Mouse (Mus musculus): ENCODE measurements around the gene Rusc2. TPM values are rescaled to one million over a fixed set of nuclear protein-coding genes. Genes with fewer than 3 reads are reported as not detected.

Gene Rusc2
- polyA plus RNA-seq, 1 experiment from 2014 or later: 1.4 TPM

- no peak overlapping the region for H3K4me2 ChIP-seq
- no peak overlapping the region for H3K9ac ChIP-seq (ENCODE audit: low read depth, low read length)
- H3K4me3 ChIP-seq (ENCODE audit: low read depth, low read length): no peak overlapping the region
- DNase-seq (ENCODE audit: low spot score) (no peak), ATAC-seq (replicated peaks; ENCODE audit: low FRiP score) (no peak)
- WGBS: 92% methylated on average over 22 of the region's 22 CpGs
- H3K4me1 ChIP-seq (replicated peaks; ENCODE audit: control insufficient read depth, insufficient read depth, low read length): peaks cover 2% of the 10 kb centered on the region; the same call in 1 of the 2 replicates
- no peaks in the 10 kb centered on the region for H3K9me3 ChIP-seq (ENCODE audit: control insufficient read depth, low read length)
- H3K36me3 ChIP-seq (ENCODE audit: control insufficient read depth, insufficient read depth, low read length): no peaks in the 10 kb centered on the region; the same call in 1 of the 2 replicates
- H3K27me3 ChIP-seq (replicated peaks; ENCODE audit: control insufficient read depth, insufficient read depth, low read length): no peaks in the 10 kb centered on the region
- H3K27ac ChIP-seq (ENCODE audit: low read depth, low read length): no peak overlapping the region
These were observed 34.3 kb downstream of the Rusc2 start for GRCm38 (mm10) chr4:43416071-43416490.

- DNase-seq (ENCODE audit: low spot score) (no peak), ATAC-seq (replicated peaks; ENCODE audit: low FRiP score) (peak; percentile 58)
- Histone ChIP-seq H3K27ac (ENCODE audit: low read depth, low read length) (peak overlapping the region; percentile 33; the same call in 1 of the 2 replicates), H3K4me1 (replicated peaks; ENCODE audit: control insufficient read depth, insufficient read depth, low read length) (peaks cover 2% of the 10 kb centered on the region; the same call in 1 of the 2 replicates), H3K9me3 (ENCODE audit: control insufficient read depth, low read length) (no peaks in the 10 kb centered on the region), H3K27me3 (replicated peaks; ENCODE audit: control insufficient read depth, insufficient read depth, low read length) (no peaks in the 10 kb centered on the region; the same call in 1 of the 2 replicates), H3K36me3 (ENCODE audit: control insufficient read depth, insufficient read depth, low read length) (peaks cover 4% of the 10 kb centered on the region; the same call in 1 of the 2 replicates), H3K4me2 (no peak overlapping the region), H3K9ac (ENCODE audit: low read depth, low read length) (no peak overlapping the region), H3K4me3 (ENCODE audit: low read depth, low read length) (no peak overlapping the region)
- whole genome bisulfite sequencing: 57% methylated on average over 16 of the region's 16 CpGs
These were observed 35.7 kb downstream of the Rusc2 start for GRCm38 (mm10) chr4:43417269-43418062.

GRCm38 (mm10) chr4:43418450-43418849, 36.7 kb downstream of the Rusc2 start:
- Histone ChIP-seq H3K9ac (ENCODE audit: low read depth, low read length) (no peak overlapping the region), H3K4me2 (no peak overlapping the region), H3K27ac (ENCODE audit: low read depth, low read length) (no peak overlapping the region), H3K36me3 (ENCODE audit: control insufficient read depth, insufficient read depth, low read length) (peaks cover 6% of the 10 kb centered on the region; the same call in 1 of the 2 replicates), H3K27me3 (replicated peaks; ENCODE audit: control insufficient read depth, insufficient read depth, low read length) (peaks cover 2% of the 10 kb centered on the region; the same call in 1 of the 2 replicates), H3K4me1 (replicated peaks; ENCODE audit: control insufficient read depth, insufficient read depth, low read length) (peaks cover 2% of the 10 kb centered on the region; the same call in 1 of the 2 replicates), H3K9me3 (ENCODE audit: control insufficient read depth, low read length) (no peaks in the 10 kb centered on the region), H3K4me3 (ENCODE audit: low read depth, low read length) (no peak overlapping the region)
- DNase-seq (ENCODE audit: low spot score) (no peak), ATAC-seq (replicated peaks; ENCODE audit: low FRiP score) (no peak)
- 82% methylated on average over 4 of the region's 4 CpGs for WGBS

GRCm38 (mm10) chr4:43418973-43419656, 37.3 kb downstream of the Rusc2 start:
- 58% methylated on average over 15 of the region's 15 CpGs for WGBS
- H3K9me3 ChIP-seq (ENCODE audit: control insufficient read depth, low read length): no peaks in the 10 kb centered on the region
- DNase-seq (ENCODE audit: low spot score) (no peak), ATAC-seq (replicated peaks; ENCODE audit: low FRiP score) (no peak)
- peaks cover 6% of the 10 kb centered on the region for H3K27me3 ChIP-seq (replicated peaks; ENCODE audit: control insufficient read depth, insufficient read depth, low read length)
- H3K36me3 ChIP-seq (ENCODE audit: control insufficient read depth, insufficient read depth, low read length): peaks cover 6% of the 10 kb centered on the region; the same call in 1 of the 2 replicates
- H3K4me1 ChIP-seq (replicated peaks; ENCODE audit: control insufficient read depth, insufficient read depth, low read length): peaks cover 2% of the 10 kb centered on the region; the same call in 1 of the 2 replicates
- H3K27ac ChIP-seq (ENCODE audit: low read depth, low read length): no peak overlapping the region
- H3K9ac ChIP-seq (ENCODE audit: low read depth, low read length): no peak overlapping the region
- no peak overlapping the region for H3K4me3 ChIP-seq (ENCODE audit: low read depth, low read length)
- H3K4me2 ChIP-seq: no peak overlapping the region

- Histone ChIP-seq H3K4me1 (replicated peaks; ENCODE audit: control insufficient read depth, insufficient read depth, low read length) (peaks cover 2% of the 10 kb centered on the region; the same call in 1 of the 2 replicates), H3K36me3 (ENCODE audit: control insufficient read depth, insufficient read depth, low read length) (peaks cover 6% of the 10 kb centered on the region; the same call in 1 of the 2 replicates), H3K27me3 (replicated peaks; ENCODE audit: control insufficient read depth, insufficient read depth, low read length) (peaks cover 13% of the 10 kb centered on the region), H3K9ac (ENCODE audit: low read depth, low read length) (no peak overlapping the region), H3K9me3 (ENCODE audit: control insufficient read depth, low read length) (no peaks in the 10 kb centered on the region), H3K27ac (ENCODE audit: low read depth, low read length) (no peak overlapping the region), H3K4me2 (no peak overlapping the region), H3K4me3 (ENCODE audit: low read depth, low read length) (no peak overlapping the region)
- ATAC-seq (replicated peaks; ENCODE audit: low FRiP score) (no peak), DNase-seq (ENCODE audit: low spot score) (no peak)
- 55% methylated on average over 9 of the region's 9 CpGs for WGBS
These were observed 38.1 kb downstream of the Rusc2 start for GRCm38 (mm10) chr4:43419801-43420281.

GRCm38 (mm10) chr4:43420305-43420704, 38.5 kb downstream of the Rusc2 start:
- Histone ChIP-seq H3K4me2 (no peak overlapping the region), H3K4me3 (ENCODE audit: low read depth, low read length) (no peak overlapping the region), H3K27me3 (replicated peaks; ENCODE audit: control insufficient read depth, insufficient read depth, low read length) (peaks cover 18% of the 10 kb centered on the region), H3K9me3 (ENCODE audit: control insufficient read depth, low read length) (no peaks in the 10 kb centered on the region), H3K36me3 (ENCODE audit: control insufficient read depth, insufficient read depth, low read length) (peaks cover 6% of the 10 kb centered on the region; the same call in 1 of the 2 replicates), H3K27ac (ENCODE audit: low read depth, low read length) (no peak overlapping the region), H3K4me1 (replicated peaks; ENCODE audit: control insufficient read depth, insufficient read depth, low read length) (peaks cover 3% of the 10 kb centered on the region; the same call in 1 of the 2 replicates), H3K9ac (ENCODE audit: low read depth, low read length) (no peak overlapping the region)
- DNase-seq (ENCODE audit: low spot score): no peak
- WGBS: 6% methylated on average over 6 of the region's 6 CpGs
- ATAC-seq (replicated peaks; ENCODE audit: low FRiP score): no peak

- Histone ChIP-seq H3K4me3 (ENCODE audit: low read depth, low read length) (no peak overlapping the region), H3K9ac (ENCODE audit: low read depth, low read length) (no peak overlapping the region), H3K4me1 (replicated peaks; ENCODE audit: control insufficient read depth, insufficient read depth, low read length) (peaks cover 9% of the 10 kb centered on the region; the same call in 1 of the 2 replicates), H3K36me3 (ENCODE audit: control insufficient read depth, insufficient read depth, low read length) (0 out of 2 replicates have a peak, but pooled peaks cover 6% of the 10 kb centered on the region), H3K27me3 (replicated peaks; ENCODE audit: control insufficient read depth, insufficient read depth, low read length) (peaks cover 32% of the 10 kb centered on the region), H3K9me3 (ENCODE audit: control insufficient read depth, low read length) (no peaks in the 10 kb centered on the region), H3K4me2 (no peak overlapping the region), H3K27ac (ENCODE audit: low read depth, low read length) (no peak overlapping the region)
- no peak for DNase-seq (ENCODE audit: low spot score)
- WGBS: 66% methylated on average over 28 of the region's 28 CpGs
- ATAC-seq (replicated peaks; ENCODE audit: low FRiP score): peak; percentile 48; the same call in 1 of the 2 replicates
These were observed 40.0 kb downstream of the Rusc2 start for GRCm38 (mm10) chr4:43421632-43422240.

GRCm38 (mm10) chr4:43423267-43423934, 41.6 kb downstream of the Rusc2 start:
- no peak overlapping the region for H3K27ac ChIP-seq (ENCODE audit: low read depth, low read length)
- no peak overlapping the region for H3K9ac ChIP-seq (ENCODE audit: low read depth, low read length)
- H3K9me3 ChIP-seq (ENCODE audit: control insufficient read depth, low read length): no peaks in the 10 kb centered on the region
- H3K27me3 ChIP-seq (replicated peaks; ENCODE audit: control insufficient read depth, insufficient read depth, low read length): peaks cover 49% of the 10 kb centered on the region
- H3K4me3 ChIP-seq (ENCODE audit: low read depth, low read length): no peak overlapping the region
- H3K4me2 ChIP-seq: no peak overlapping the region
- peaks cover 6% of the 10 kb centered on the region; the same call in 1 of the 2 replicates for H3K4me1 ChIP-seq (replicated peaks; ENCODE audit: control insufficient read depth, insufficient read depth, low read length)
- DNase-seq (ENCODE audit: low spot score): no peak
- WGBS: 82% methylated on average over 20 of the region's 20 CpGs
- 0 out of 2 replicates have a peak, but pooled peaks cover 6% of the 10 kb centered on the region for H3K36me3 ChIP-seq (ENCODE audit: control insufficient read depth, insufficient read depth, low read length)
- no peak for ATAC-seq (replicated peaks; ENCODE audit: low FRiP score)
